Mouse (Mus musculus) lung, postnatal 0 days (tissue): Measurements from ENCODE around the gene Mettl5. TPM values are rescaled to one million over a fixed set of nuclear protein-coding genes. Genes with fewer than 3 reads are reported as not detected.

Experiments used
- ATAC-seq: fragments of 200-750 bp; cut with Nextera tagmentation; 2 replicates; pipeline ENCODE4 v1.8.0; 2017; ENCODE audit warnings: moderate library complexity
- DNase-seq: peaks from one replicate; pipeline ENCODE4 v3.0.0-alpha.2; 2016; ENCODE audit warnings: low spot score
- H3K27ac ChIP-seq: fragments of 300-500 bp; sonication (generic); 2 replicates; pipeline ENCODE4 v1.5.1; 2014; ENCODE audit warnings: antibody characterized with exemption, mild to moderate bottlenecking, low read length, mixed read lengths
- H3K27me3 ChIP-seq: fragments of 300-500 bp; sonication (generic); replicated peaks from 2 replicates; pipeline ENCODE4 v1.6.1; 2014; ENCODE audit warnings: low read length, mixed read lengths; ENCODE audit not compliant: insufficient read depth
- H3K36me3 ChIP-seq: fragments of 300-500 bp; sonication (generic); 2 replicates; pipeline ENCODE4 v1.6.1; 2014; ENCODE audit warnings: low read length, mixed read lengths; ENCODE audit not compliant: insufficient read depth
- H3K4me1 ChIP-seq: fragments of 300-500 bp; sonication (generic); 2 replicates; pipeline ENCODE4 v1.6.1; 2014; ENCODE audit warnings: antibody characterized with exemption, low read depth, low read length, mixed read lengths; ENCODE audit not compliant: insufficient read depth
- H3K4me2 ChIP-seq: fragments of 300-500 bp; sonication (generic); replicated peaks from 2 replicates; pipeline ENCODE4 v1.6.1; 2014; ENCODE audit warnings: low read depth, mild to moderate bottlenecking, low read length, moderate library complexity, mixed read lengths
- H3K4me3 ChIP-seq: fragments of 300-500 bp; sonication (generic); 2 replicates; pipeline ENCODE4 v1.5.1; 2014; ENCODE audit warnings: low read depth, low read length
- H3K9ac ChIP-seq: fragments of 300-500 bp; sonication (generic); replicated peaks from 2 replicates; pipeline ENCODE4 v1.6.1; 2014; ENCODE audit warnings: low read depth, mild to moderate bottlenecking
- H3K9me3 ChIP-seq: fragments of 300-500 bp; sonication (generic); 2 replicates; pipeline ENCODE4 v1.6.1; 2016; ENCODE audit warnings: low read length, mixed read lengths
- CTCF ChIP-seq: IDR thresholded peaks from 2 replicates; pipeline ENCODE4 v1.5.1; 2016; ENCODE audit warnings: antibody characterized with exemption, mild to moderate bottlenecking
- EP300 ChIP-seq: IDR thresholded peaks from 2 replicates; pipeline ENCODE4 v1.6.1; 2016; ENCODE audit warnings: antibody characterized with exemption, mild to moderate bottlenecking, control low read depth
- WGBS: fragments of 180-500 bp; shearing (Covaris S2); extraction: QIAGEN DNeasy Blood & Tissue Kit; methylation state at CpG from one replicate; pipeline ENCODE4 v1.1.7; 2014; 5-methylcytosine and 5-hydroxymethylcytosine counted together
- polyA plus RNA-seq: library from polyadenylated mRNA; unstranded; fragments of >200 nt; fragmentation: Nextera tagmentation; extraction: Ambion mirVana; gene quantifications from 2 replicates; pipeline ENCODE4 v1.2.1, GENCODE M21; 2015

The Mettl5 gene
- polyA plus RNA-seq, 1 experiment from 2014 or later, result 24.1 TPM

GRCm38 (mm10) chr2:69861485-69862091 lies 23.8 kb downstream of the Mettl5 start, which contains the start of gene Ssb:
TSS of gene Ssb (plus strand) at chr2:69861562.
- Histone ChIP-seq H3K4me2 (peak within 1 kb of the TSS; percentile 62), H3K4me3 (peak within 1 kb of the TSS; percentile 100), H3K36me3 (no peaks in the 10 kb centered on the region), H3K27ac (peak within 1 kb of the TSS; percentile 89), H3K27me3 (no peaks in the 10 kb centered on the region), H3K4me1 (no peaks in the 10 kb centered on the region), H3K9ac (peak within 1 kb of the TSS; percentile 97), H3K9me3 (no peaks in the 10 kb centered on the region)
- peak; percentile 98 for DNase-seq
- WGBS, result under 1% methylated on average over 52 of the region's 66 CpGs
- TF ChIP-seq CTCF (no peak), EP300 (no peak)
- ATAC-seq, result peak; percentile 98

- no peaks in the 10 kb centered on the region for H3K36me3 ChIP-seq
- peak overlapping the region; percentile 89 for H3K27ac ChIP-seq
- no peaks in the 10 kb centered on the region for H3K27me3 ChIP-seq
- TF ChIP-seq CTCF (no peak), EP300 (no peak)
- no peaks in the 10 kb centered on the region for H3K9me3 ChIP-seq
- peak overlapping the region; percentile 62 for H3K4me2 ChIP-seq
- peak overlapping the region; percentile 16; the same call in 1 of the 2 replicates for H3K9ac ChIP-seq
- ATAC-seq (peak; percentile 46), DNase-seq (no peak)
- H3K4me1 ChIP-seq, result no peaks in the 10 kb centered on the region
- peak overlapping the region; percentile 100 for H3K4me3 ChIP-seq
- WGBS, result 8% methylated on average over 13 of the region's 13 CpGs
Observed at GRCm38 (mm10) chr2:69860972-69861452, 24.4 kb downstream of the Mettl5 start.

GRCm38 (mm10) chr2:69857882-69858281 lies 27.5 kb downstream of the Mettl5 start:
- Histone ChIP-seq H3K9ac (no peak overlapping the region), H3K9me3 (no peaks in the 10 kb centered on the region), H3K27ac (no peak overlapping the region), H3K27me3 (no peaks in the 10 kb centered on the region), H3K4me2 (no peak overlapping the region), H3K36me3 (no peaks in the 10 kb centered on the region), H3K4me3 (no peak overlapping the region), H3K4me1 (no peaks in the 10 kb centered on the region)
- WGBS, result 88% methylated on average over 1 of the region's 1 CpGs
- TF ChIP-seq CTCF (peak; percentile 53), EP300 (no peak)
- ATAC-seq (no peak), DNase-seq (peak; percentile 30)

GRCm38 (mm10) chr2:69856392-69856791 lies 29.0 kb downstream of the Mettl5 start:
- Histone ChIP-seq H3K4me2 (no peak overlapping the region), H3K27ac (no peak overlapping the region), H3K36me3 (no peaks in the 10 kb centered on the region), H3K4me3 (no peak overlapping the region), H3K27me3 (no peaks in the 10 kb centered on the region), H3K9me3 (no peaks in the 10 kb centered on the region), H3K9ac (no peak overlapping the region), H3K4me1 (no peaks in the 10 kb centered on the region)
- DNase-seq (peak; percentile 82), ATAC-seq (peak; percentile 68)
- TF ChIP-seq EP300, result no peak
- TF ChIP-seq CTCF, result peak; percentile 69
- 17% methylated on average over 8 of the region's 8 CpGs for WGBS

- Histone ChIP-seq H3K36me3 (no peaks in the 10 kb centered on the region), H3K27me3 (no peaks in the 10 kb centered on the region), H3K4me2 (no peak overlapping the region), H3K9me3 (no peaks in the 10 kb centered on the region), H3K4me1 (no peaks in the 10 kb centered on the region), H3K4me3 (no peak overlapping the region), H3K9ac (no peak overlapping the region), H3K27ac (no peak overlapping the region)
- DNase-seq, result peak; percentile 21
- 0 out of 2 replicates have a peak, but pooled peaks have one; percentile 21 for ATAC-seq
- 63% methylated on average over 2 of the region's 2 CpGs for WGBS
- TF ChIP-seq CTCF, result peak; percentile 47
- TF ChIP-seq EP300, result no peak
Observed at GRCm38 (mm10) chr2:69851427-69852058, 33.9 kb downstream of the Mettl5 start.

GRCm38 (mm10) chr2:69849215-69849614 lies 36.2 kb downstream of the Mettl5 start:
- TF ChIP-seq EP300 (0 out of 2 replicates have a peak, but pooled peaks have one; percentile 17), CTCF (no peak)
- Histone ChIP-seq H3K36me3 (no peaks in the 10 kb centered on the region), H3K9ac (no peak overlapping the region), H3K4me2 (no peak overlapping the region), H3K4me1 (no peaks in the 10 kb centered on the region), H3K9me3 (no peaks in the 10 kb centered on the region), H3K4me3 (no peak overlapping the region), H3K27me3 (no peaks in the 10 kb centered on the region), H3K27ac (peak overlapping the region; percentile 60)
- DNase-seq (peak; percentile 54), ATAC-seq (peak; percentile 69)
- WGBS, result 44% methylated on average over 6 of the region's 6 CpGs
